Mouse (Mus musculus) kidney, adult 2 months (tissue): ENCODE measurements around the gene Smco3. TPM values are rescaled to one million over a fixed set of nuclear protein-coding genes. Genes with fewer than 3 reads are reported as not detected.
"Not testable (repeated sequence)": the region's sequence is repeated elsewhere in the genome, so short reads cannot be mapped to it uniquely, and the experiment has no call there.

Experiments used
- DNase-seq: peaks from one replicate; pipeline ENCODE4 v3.0.0; 2021
- H3K27ac ChIP-seq: fragments of 200-500 bp; 2 replicates; pipeline ENCODE4 v1.5.1; 2012; ENCODE audit warnings: low read depth, low read length, control low read depth, inconsistent platforms; ENCODE audit not compliant: insufficient read depth
- H3K27me3 ChIP-seq: fragments of 200-500 bp; replicated peaks from 2 replicates; pipeline ENCODE4 v1.6.1; 2012; ENCODE audit warnings: mild to moderate bottlenecking, moderate library complexity, low read length, inconsistent platforms; ENCODE audit not compliant: control insufficient read depth, insufficient read depth
- H3K36me3 ChIP-seq: fragments of 200-500 bp; 2 replicates; pipeline ENCODE4 v1.6.1; 2012; ENCODE audit warnings: mild to moderate bottlenecking, moderate library complexity, low read length, inconsistent platforms; ENCODE audit not compliant: control insufficient read depth, insufficient read depth
- H3K4me1 ChIP-seq: fragments of 200-500 bp; 2 replicates; pipeline ENCODE4 v1.6.1; 2011; ENCODE audit warnings: low read length; ENCODE audit not compliant: control insufficient read depth, insufficient read depth
- H3K4me3 ChIP-seq: fragments of 200-500 bp; 2 replicates; pipeline ENCODE4 v1.5.1; 2011; ENCODE audit warnings: mild to moderate bottlenecking, low read depth, low read length, control low read depth; ENCODE audit not compliant: insufficient read depth
- CTCF ChIP-seq: fragments of 200-500 bp; conservative IDR thresholded peaks from 2 replicates; pipeline ENCODE4 v1.5.1; 2011; ENCODE audit warnings: low read depth, mild to moderate bottlenecking, control low read depth, low read length, moderate library complexity, mixed read lengths; ENCODE audit not compliant: insufficient read depth, insufficient read length
- POLR2A ChIP-seq: fragments of 200-500 bp; IDR thresholded peaks from one replicate; pipeline ENCODE4 v1.6.1; 2011; ENCODE audit warnings: low read depth, low read length, control low read depth
- WGBS: fragments of 180-500 bp; shearing (Covaris S2); methylation state at CpG from one replicate; pipeline ENCODE4 v1.1.7; 2018; 5-methylcytosine and 5-hydroxymethylcytosine counted together
- polyA plus RNA-seq: library from polyadenylated mRNA; depleted of rRNA; stranded (reverse); fragments of >200 nt; gene quantifications from 2 replicates; pipeline ENCODE4 v1.2.3, GENCODE M21; 2012; rRNA removed

Gene Smco3
- 0.59 and 0.81 TPM in 2 replicates for polyA plus RNA-seq

DNA sequence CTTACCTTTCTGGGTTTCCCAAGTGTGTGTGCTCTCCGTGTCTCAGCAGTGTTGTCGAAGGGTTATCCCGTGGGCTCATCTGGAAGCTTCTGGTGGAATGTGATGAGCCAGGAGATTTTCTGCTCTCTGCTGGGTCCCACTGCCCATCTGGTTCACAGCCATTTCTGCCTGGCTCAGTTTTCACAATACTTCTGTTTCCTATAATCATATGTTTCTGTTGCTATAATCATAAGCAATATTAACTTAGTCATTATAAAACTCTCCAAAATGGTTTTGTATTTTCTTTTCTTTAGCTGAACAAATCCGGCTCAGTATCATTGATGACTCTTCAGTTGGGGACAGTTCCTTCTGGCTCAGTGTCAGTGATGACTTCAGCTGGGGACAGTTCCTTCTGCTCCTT is at the start of gene Smco3:
TSS of gene Smco3 (minus strand) at position 101 of the 400 bp plus-strand sequence.
- WGBS = 50% methylated on average over 4 of the region's 4 CpGs
- no peak for TF ChIP-seq CTCF
- no peak for TF ChIP-seq POLR2A
- Histone ChIP-seq H3K27me3 (no peaks in the 10 kb centered on the region), H3K36me3 (no peaks in the 10 kb centered on the region), H3K4me1 (no peaks in the 10 kb centered on the region), H3K27ac (no peak within 1 kb of the TSS), H3K4me3 (peak within 1 kb of the TSS; percentile 35)
- no peak for DNase-seq

DNA sequence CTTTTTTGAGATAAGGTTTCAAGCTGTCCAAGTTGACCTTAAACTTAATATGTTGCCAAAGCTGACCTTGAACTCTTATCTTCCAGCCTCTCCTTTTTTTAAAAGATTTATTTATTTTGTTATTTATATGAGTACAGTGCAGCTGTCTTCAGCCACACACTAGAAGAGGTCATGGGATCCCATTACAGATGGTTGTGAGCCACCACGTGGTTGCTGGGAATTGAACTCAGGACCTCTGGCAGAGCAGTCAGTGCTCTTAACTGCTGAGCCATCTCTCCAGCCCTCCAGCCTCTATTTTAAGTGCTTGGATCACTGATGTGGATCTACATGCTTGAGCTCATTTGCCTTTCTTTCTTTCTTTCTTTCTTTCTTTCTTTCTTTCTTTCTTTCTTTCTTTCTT is 49.5 kb upstream of the Smco3 start:
- not testable (repeated sequence) for H3K27ac ChIP-seq, H3K27me3 ChIP-seq, H3K4me3 ChIP-seq, H3K4me1 ChIP-seq, H3K36me3 ChIP-seq
- DNase-seq = peak; percentile 57
- WGBS = 26% methylated on average over 1 of the region's 1 CpGs

DNA sequence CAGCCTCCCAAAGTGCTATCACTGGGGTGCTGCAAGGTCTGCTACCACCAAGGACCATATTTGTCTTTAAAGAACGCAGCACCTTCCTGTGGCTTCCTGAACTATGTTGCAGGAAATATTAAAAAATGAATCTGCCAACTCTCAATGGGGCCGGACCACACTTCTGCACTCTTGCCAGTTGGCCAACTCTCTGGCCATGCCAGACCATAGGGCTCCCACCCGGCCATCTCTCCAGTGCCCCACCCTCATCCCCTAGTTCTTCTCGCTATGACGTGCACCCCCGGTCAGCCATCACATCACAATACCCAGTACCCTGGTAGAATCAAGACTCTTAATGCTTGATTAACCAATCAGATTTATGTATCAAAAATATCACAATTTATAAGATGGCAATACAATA is 48.7 kb upstream of the Smco3 start:
- Histone ChIP-seq H3K4me1 (no peaks in the 10 kb centered on the region; the same call in 1 of the 2 replicates), H3K27ac (no peak overlapping the region), H3K4me3 (no peak overlapping the region), H3K27me3 (no peaks in the 10 kb centered on the region), H3K36me3 (no peaks in the 10 kb centered on the region)
- 83% methylated on average over 6 of the region's 6 CpGs for WGBS
- no peak for DNase-seq
- no peak for TF ChIP-seq CTCF
- no peak for TF ChIP-seq POLR2A

DNA sequence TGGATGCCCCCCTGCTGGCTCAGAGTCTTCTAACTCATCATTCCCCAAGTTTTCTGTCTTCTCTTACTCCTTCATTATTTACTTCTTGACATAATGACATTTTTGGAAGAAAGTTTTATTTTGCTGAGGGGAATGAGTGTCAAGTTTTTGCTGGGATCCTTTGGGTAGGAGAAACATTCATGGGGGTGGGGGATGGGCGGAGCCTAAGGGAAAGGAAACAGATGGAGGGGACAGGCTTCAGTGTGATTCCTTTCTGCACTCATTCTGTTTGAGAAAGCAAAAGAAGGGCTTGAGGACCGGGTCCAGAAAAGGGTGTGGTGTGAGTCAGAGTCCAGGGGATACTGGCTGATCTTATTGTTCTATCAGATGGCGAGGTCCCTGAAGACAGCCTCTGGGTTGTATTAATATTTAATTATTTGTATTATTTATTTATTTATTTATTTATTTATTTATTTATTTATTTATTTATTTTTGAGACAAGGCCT is 48.2 kb upstream of the Smco3 start:
- 82% methylated on average over 3 of the region's 3 CpGs for WGBS
- no peaks in the 10 kb centered on the region for H3K36me3 ChIP-seq
- DNase-seq = no peak
- H3K27ac ChIP-seq = no peak overlapping the region
- H3K4me1 ChIP-seq = no peaks in the 10 kb centered on the region; the same call in 1 of the 2 replicates
- no peak for TF ChIP-seq POLR2A
- no peak for TF ChIP-seq CTCF
- H3K4me3 ChIP-seq = no peak overlapping the region
- no peaks in the 10 kb centered on the region for H3K27me3 ChIP-seq

DNA sequence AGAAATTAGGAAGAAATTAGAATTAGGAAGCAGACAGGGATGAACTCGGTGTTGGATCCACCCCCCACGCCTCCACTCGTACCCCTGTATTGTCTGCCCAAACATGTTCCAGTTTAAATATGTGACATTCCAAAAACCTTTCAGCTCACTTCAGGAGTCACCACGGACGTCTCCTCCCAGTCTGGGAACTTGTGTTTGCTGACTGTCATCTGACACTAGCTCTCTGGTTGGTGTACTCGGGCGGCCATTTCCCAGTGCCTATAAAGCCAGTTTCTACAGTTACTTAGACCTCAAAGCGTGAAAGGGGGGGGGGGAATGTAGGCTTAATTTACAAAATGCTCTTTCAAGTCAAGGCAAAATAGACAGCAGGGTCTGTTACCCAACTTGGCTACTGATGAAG is 46.4 kb upstream of the Smco3 start:
- TF ChIP-seq POLR2A = no peak
- no peak for TF ChIP-seq CTCF
- WGBS = 75% methylated on average over 8 of the region's 8 CpGs
- no peaks in the 10 kb centered on the region for H3K4me1 ChIP-seq
- no peak for DNase-seq
- no peak overlapping the region for H3K4me3 ChIP-seq
- H3K27ac ChIP-seq = no peak overlapping the region
- H3K36me3 ChIP-seq = no peaks in the 10 kb centered on the region
- no peaks in the 10 kb centered on the region for H3K27me3 ChIP-seq

DNA sequence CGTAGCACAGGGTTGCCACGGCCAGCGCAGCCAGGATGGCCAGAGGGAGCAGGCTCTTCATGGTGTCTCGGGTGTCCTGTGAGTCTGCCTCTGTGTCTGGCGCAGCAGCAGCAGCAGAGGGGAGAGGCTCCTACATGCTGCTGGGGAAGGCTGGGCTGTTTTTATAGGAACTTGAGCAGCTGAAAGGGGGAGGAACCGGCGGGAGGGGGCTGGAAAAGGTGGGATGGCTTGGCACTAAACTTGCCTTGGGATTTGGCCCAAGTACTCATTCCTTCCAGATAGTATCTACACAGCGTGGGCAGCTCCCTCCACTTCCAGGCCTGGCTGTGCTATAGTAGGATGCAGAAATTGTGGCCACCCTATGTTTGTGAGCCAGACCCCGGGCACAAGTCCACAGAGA is 40.4 kb upstream of the Smco3 start, which contains the start of gene Mgp:
TSS of gene Mgp (minus strand) at position 154 of the 400 bp plus-strand sequence.
- no peaks in the 10 kb centered on the region for H3K36me3 ChIP-seq
- TF ChIP-seq CTCF = no peak
- TF ChIP-seq POLR2A = peak; percentile 37
- WGBS = 28% methylated on average over 9 of the region's 9 CpGs
- H3K27ac ChIP-seq = peak within 1 kb of the TSS; percentile 30; the same call in 1 of the 2 replicates
- no peaks in the 10 kb centered on the region for H3K4me1 ChIP-seq
- DNase-seq = no peak
- H3K4me3 ChIP-seq = peak within 1 kb of the TSS; percentile 31
- H3K27me3 ChIP-seq = no peaks in the 10 kb centered on the region

DNA sequence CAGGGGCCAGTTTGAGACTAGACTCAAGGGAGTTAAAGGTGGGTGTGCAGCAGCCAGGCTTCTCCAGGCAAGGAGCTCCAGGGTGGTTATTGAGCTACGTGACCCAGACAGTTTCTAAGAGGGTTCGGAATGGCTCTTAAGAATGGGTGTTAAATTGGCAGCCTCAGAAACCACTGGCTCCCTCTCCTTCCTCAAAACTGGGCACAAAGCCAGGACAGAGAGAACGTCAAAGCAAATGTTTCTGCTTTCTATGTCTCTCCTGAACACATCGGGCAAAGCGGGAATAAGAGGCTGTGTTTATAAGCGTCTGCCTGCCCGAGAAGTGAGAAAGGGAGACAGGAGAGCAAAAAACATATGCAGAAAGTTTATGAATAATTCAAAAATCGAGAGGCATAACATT is 39.3 kb upstream of the Smco3 start:
- peak overlapping the region; percentile 30; the same call in 1 of the 2 replicates for H3K27ac ChIP-seq
- peak overlapping the region; percentile 20 for H3K4me3 ChIP-seq
- no peaks in the 10 kb centered on the region for H3K4me1 ChIP-seq
- no peaks in the 10 kb centered on the region for H3K27me3 ChIP-seq
- no peak for DNase-seq
- TF ChIP-seq CTCF (no peak), POLR2A (no peak)
- WGBS = 35% methylated on average over 8 of the region's 8 CpGs
- H3K36me3 ChIP-seq = no peaks in the 10 kb centered on the region
